Mouse (Mus musculus): Measurements from ENCODE around the gene 2200002D01Rik.
"Not testable (repeated sequence)": the region's sequence is repeated elsewhere in the genome, so short reads cannot be mapped to it uniquely, and the experiment has no call there.

The 2200002D01Rik gene

GRCm38 (mm10) chr7:29238019-29238967 lies 10.0 kb downstream of the 2200002D01Rik start, which contains the start of gene Yif1b:
TSS of gene Yif1b (plus strand) at chr7:29238329.
- peak; percentile 93 to 97 for DNase-seq (ENCODE audit: low read depth in 1 of 2, low spot score in 2 of 2)

GRCm38 (mm10) chr7:29237596-29237995 lies 10.7 kb downstream of the 2200002D01Rik start:
- DNase-seq (ENCODE audit: low read depth in 1 of 2, low spot score in 2 of 2) = not testable (repeated sequence)

- no peak for DNase-seq (ENCODE audit: low read depth in 1 of 2, low spot score in 2 of 2)
Measured at GRCm38 (mm10) chr7:29236593-29236992, 11.7 kb downstream of the 2200002D01Rik start.

GRCm38 (mm10) chr7:29234661-29235060 lies 13.6 kb downstream of the 2200002D01Rik start:
- no peak for DNase-seq (ENCODE audit: low read depth in 1 of 2, low spot score in 2 of 2)

GRCm38 (mm10) chr7:29233745-29234144 lies 14.5 kb downstream of the 2200002D01Rik start:
- no peak for DNase-seq (ENCODE audit: low read depth in 1 of 2, low spot score in 2 of 2)

- DNase-seq (ENCODE audit: low read depth in 1 of 2, low spot score in 2 of 2) = peak in 1 of 2 experiments; percentile 32
Measured at GRCm38 (mm10) chr7:29232247-29233013, 15.8 kb downstream of the 2200002D01Rik start, which contains the start of gene Kcnk6. TSS of gene Kcnk6 (minus strand) at chr7:29232515.

GRCm38 (mm10) chr7:29231517-29231916 lies 16.7 kb downstream of the 2200002D01Rik start:
- DNase-seq (ENCODE audit: low read depth in 1 of 2, low spot score in 2 of 2) = no peak

- DNase-seq (ENCODE audit: low read depth in 1 of 2, low spot score in 2 of 2) = no peak
Measured at GRCm38 (mm10) chr7:29230560-29230959, 17.7 kb downstream of the 2200002D01Rik start.

- no peak for DNase-seq (ENCODE audit: low read depth in 1 of 2, low spot score in 2 of 2)
Measured at GRCm38 (mm10) chr7:29228202-29228601, 20.1 kb downstream of the 2200002D01Rik start.

- no peak for DNase-seq (ENCODE audit: low read depth in 1 of 2, low spot score in 2 of 2)
Measured at GRCm38 (mm10) chr7:29225520-29225919, 22.7 kb downstream of the 2200002D01Rik start.

- no peak for DNase-seq (ENCODE audit: low read depth in 1 of 2, low spot score in 2 of 2)
Measured at GRCm38 (mm10) chr7:29224756-29225394, 23.4 kb downstream of the 2200002D01Rik start.

GRCm38 (mm10) chr7:29214846-29215245 lies 33.4 kb downstream of the 2200002D01Rik start:
- DNase-seq (ENCODE audit: low read depth in 1 of 2, low spot score in 2 of 2) = no peak

- no peak for DNase-seq (ENCODE audit: low read depth in 1 of 2, low spot score in 2 of 2)
Measured at GRCm38 (mm10) chr7:29214236-29214635, 34.0 kb downstream of the 2200002D01Rik start.

- no peak for DNase-seq (ENCODE audit: low read depth in 1 of 2, low spot score in 2 of 2)
Measured at GRCm38 (mm10) chr7:29213675-29214082, 34.6 kb downstream of the 2200002D01Rik start, which contains the start of gene Catsperg1. TSS of gene Catsperg1 (minus strand) at chr7:29214035.

- DNase-seq (ENCODE audit: low read depth in 1 of 2, low spot score in 2 of 2) = not testable (repeated sequence)
Measured at GRCm38 (mm10) chr7:29212775-29213560, 35.3 kb downstream of the 2200002D01Rik start.

GRCm38 (mm10) chr7:29212199-29212765 lies 36.0 kb downstream of the 2200002D01Rik start:
- no peak for DNase-seq (ENCODE audit: low read depth in 1 of 2, low spot score in 2 of 2)

GRCm38 (mm10) chr7:29211415-29212198 lies 36.7 kb downstream of the 2200002D01Rik start:
- DNase-seq (ENCODE audit: low read depth in 1 of 2, low spot score in 2 of 2) = peak; percentile 80 to 92

- peak in 1 of 2 experiments; percentile 15 for DNase-seq (ENCODE audit: low read depth in 1 of 2, low spot score in 2 of 2)
Measured at GRCm38 (mm10) chr7:29211013-29211412, 37.3 kb downstream of the 2200002D01Rik start.

- DNase-seq (ENCODE audit: low read depth in 1 of 2, low spot score in 2 of 2) = no peak
Measured at GRCm38 (mm10) chr7:29202577-29202976, 45.7 kb downstream of the 2200002D01Rik start.
